Mouse (Mus musculus): ENCODE results near the gene Gm17019. TPM values are rescaled to one million over a fixed set of nuclear protein-coding genes. Genes with fewer than 3 reads are reported as not detected.
"Not testable (repeated sequence)": the region's sequence is repeated elsewhere in the genome, so short reads cannot be mapped to it uniquely, and the experiment has no call there.

Gm17019 gene
- not detected for polyA plus RNA-seq (2021)

DNA sequence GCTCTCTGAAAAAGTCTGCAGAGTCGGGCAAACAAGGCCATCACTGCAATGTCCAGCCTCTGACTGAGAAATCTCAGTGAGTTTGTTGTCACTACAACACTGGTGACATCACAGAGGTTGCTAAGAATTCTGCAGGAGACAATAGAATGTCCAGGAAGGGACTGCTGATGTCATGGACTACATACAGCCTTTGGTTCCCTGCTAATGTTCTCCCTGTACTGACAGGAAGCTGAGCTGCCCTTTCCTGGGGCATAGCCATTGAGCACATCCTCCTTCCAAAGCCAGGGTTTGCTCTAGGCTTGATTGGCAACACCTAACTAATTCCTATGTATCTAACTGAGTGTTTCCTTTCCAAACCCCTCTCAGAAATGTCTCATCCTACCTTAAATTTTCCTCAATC is at the start of gene Gm17019:
Gm17019 (minus strand) TSS at position 101 of the 400 bp plus-strand sequence.
- CTCF ChIA-PET; ATAC-seq; POLR2A ChIA-PET; DNase-seq (ENCODE audit: low read depth, low spot score); H3K27me3 ChIP-seq; in situ Hi-C loops (cut with MboI; ENCODE audit: low pct_unique_long_range_greater_than_20kb): not testable (repeated sequence)

DNA sequence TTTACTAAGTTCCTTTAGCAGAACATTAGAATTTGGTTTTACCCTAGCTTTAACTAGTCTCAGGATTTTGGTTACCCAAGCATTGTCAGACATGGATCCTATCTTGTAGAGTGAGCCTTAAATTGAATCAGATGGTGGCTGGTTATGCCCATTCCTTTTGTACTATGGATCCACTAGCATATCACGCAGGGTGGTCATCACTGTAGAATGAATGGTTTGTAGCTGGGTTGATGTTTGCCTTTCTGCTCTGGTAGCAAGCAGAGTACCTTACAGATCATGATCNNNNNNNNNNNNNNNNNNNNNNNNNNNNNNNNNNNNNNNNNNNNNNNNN is 29.6 kb upstream of the Gm17019 start:
- CTCF ChIA-PET; ATAC-seq; in situ Hi-C loops (cut with MboI; ENCODE audit: low pct_unique_long_range_greater_than_20kb); H3K27me3 ChIP-seq; POLR2A ChIA-PET; DNase-seq (ENCODE audit: low read depth, low spot score): not testable (repeated sequence)

DNA sequence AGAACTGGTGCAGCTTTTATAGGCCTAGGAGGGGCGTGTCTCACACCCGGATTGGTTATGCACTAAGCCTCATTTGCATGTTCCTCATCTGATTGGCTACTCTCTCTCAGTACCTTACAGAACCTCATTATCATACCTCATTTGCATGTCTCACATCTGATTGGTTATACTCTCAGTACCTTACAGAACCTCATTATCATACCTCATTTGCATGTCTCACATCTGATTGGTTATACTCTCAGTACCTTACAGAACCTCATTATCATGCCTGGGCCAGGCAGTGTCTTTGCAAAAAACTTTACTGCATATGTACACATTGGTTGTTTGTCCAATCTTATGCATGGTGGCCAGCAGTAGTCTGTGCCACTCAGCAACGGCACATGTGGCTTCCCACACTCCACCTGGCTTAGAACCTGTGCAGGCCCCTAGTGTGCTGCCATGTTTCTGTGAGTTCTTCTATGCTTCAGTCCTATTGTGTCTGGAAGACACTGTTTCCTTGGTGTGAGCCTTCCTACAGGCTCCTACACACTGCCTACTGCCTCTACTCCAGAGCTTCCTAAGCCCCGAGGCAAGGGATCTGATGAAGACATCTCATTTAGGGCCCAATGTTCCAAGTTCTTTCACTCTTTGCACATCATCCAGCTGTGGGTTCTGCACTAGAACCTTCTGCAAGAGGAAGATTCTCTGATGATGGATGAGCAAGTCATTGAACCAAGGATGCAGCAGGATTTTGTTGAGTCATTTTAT is 29.0 kb upstream of the Gm17019 start:
- CTCF ChIA-PET; DNase-seq (ENCODE audit: low read depth, low spot score); H3K27me3 ChIP-seq; POLR2A ChIA-PET; ATAC-seq; in situ Hi-C loops (cut with MboI; ENCODE audit: low pct_unique_long_range_greater_than_20kb): not testable (repeated sequence)

DNA sequence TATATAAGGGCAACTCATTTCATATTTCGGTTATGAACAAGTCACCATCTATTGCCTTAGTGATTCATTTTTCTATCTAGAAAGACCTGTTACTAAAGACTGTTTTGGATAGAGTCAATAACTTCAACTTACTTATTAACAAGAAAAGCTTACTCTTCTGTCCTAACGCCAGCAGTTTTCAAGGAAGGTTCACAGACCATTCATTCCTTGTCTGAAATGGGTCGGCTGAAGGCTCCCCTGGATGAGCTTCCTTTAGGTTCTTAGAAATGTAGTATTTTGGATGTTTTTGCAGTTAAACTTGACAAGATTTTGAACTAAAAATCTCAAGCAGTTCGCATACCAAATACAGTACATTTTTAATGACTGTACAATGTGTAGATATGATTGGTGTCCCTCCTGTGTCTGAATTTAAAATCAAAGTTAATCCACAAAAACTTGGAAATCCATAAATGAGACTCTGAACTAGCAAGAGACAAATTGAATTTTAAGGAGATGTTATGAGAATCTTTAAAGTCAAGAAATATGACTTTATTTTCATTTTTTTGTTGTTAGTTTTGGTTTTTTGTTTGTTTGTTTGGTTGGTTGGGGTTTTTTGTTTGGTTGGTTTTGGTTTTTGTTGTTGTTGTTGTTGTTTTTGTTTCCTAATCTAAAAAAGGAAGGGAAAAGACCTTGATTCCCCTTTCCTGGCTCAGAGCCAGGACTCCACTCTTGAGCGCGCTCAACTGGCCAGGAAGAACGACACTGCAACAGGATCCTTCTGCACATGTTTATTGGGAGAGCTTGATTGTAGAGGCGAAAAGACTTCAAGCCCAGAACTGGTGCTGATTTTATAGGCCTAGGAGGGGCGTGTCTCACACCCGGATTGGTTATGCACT is 21.6 kb upstream of the Gm17019 start:
- H3K27me3 ChIP-seq; POLR2A ChIA-PET; DNase-seq (ENCODE audit: low read depth, low spot score); in situ Hi-C loops (cut with MboI; ENCODE audit: low pct_unique_long_range_greater_than_20kb); CTCF ChIA-PET; ATAC-seq: not testable (repeated sequence)

DNA sequence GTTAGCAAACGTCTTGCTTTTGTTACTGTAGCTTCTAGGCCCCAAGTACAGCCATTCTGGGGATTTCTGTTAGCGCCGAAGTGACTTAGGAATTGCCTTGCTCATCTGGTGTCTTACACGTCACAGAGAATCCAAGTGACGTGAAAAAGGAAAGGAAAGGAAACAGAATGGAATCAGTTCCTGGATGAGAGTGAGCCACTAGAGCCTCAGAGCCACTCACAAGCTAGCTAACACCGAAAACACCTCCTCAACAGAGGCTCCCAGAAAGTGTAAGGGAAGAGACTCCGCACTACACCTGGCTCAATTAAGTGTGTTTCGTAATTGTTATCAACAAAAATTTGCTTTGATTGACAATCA is 20.8 kb upstream of the Gm17019 start:
- CTCF ChIA-PET; DNase-seq (ENCODE audit: low read depth, low spot score); in situ Hi-C loops (cut with MboI; ENCODE audit: low pct_unique_long_range_greater_than_20kb); POLR2A ChIA-PET; ATAC-seq; H3K27me3 ChIP-seq: not testable (repeated sequence)

DNA sequence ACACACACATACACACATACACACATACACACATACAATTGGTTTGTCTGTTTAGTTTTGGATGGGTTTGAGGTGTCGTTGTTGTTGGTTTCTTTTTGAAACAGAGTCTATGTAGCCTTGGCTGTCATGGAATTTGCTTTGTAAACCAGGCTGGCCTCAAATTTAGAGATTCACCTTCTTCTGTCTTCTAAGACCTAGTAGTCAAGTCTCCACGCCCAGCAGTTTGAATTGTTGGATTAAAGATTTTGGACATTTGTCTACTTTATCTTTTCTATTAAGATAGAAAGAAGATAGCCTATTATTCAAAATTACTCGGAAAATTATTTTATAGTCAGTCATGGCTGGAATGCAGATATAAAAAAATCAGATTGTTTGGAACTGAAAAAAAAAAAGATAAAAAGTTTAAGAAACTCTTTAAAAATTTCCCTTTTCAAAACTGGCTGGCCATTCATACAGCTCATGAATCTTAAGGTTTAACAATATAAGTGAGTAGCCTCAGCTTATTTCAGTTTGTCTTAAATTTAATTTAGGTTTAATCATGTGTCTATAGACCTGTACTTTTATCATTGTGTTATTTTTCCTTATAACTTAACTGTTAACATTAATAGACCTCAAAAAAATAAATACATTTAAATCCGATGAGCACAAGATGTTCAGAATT is 20.3 kb upstream of the Gm17019 start:
- in situ Hi-C loops (cut with MboI; ENCODE audit: low pct_unique_long_range_greater_than_20kb); ATAC-seq; DNase-seq (ENCODE audit: low read depth, low spot score); CTCF ChIA-PET; POLR2A ChIA-PET; H3K27me3 ChIP-seq: not testable (repeated sequence)

DNA sequence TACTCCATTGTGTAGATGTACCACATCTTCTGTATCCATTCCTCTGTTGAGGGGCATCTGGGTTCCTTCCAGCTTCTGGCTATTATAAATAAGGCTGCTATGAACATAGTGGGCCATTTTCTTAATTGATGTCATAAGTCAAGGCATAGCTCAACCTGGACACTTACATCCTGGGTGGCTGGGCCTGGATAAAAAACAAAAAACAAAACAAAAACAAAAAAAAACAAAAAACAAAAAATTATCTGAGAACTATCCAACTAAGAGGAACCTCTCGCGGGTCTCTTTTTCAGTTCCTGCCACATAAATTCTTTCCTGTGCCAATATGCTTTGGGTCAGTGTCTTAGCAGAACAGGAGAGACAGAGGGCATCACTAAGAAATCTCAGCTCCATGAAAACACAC is 18.0 kb upstream of the Gm17019 start:
- in situ Hi-C loops (cut with MboI; ENCODE audit: low pct_unique_long_range_greater_than_20kb); CTCF ChIA-PET; POLR2A ChIA-PET; ATAC-seq; DNase-seq (ENCODE audit: low read depth, low spot score); H3K27me3 ChIP-seq: not testable (repeated sequence)

DNA sequence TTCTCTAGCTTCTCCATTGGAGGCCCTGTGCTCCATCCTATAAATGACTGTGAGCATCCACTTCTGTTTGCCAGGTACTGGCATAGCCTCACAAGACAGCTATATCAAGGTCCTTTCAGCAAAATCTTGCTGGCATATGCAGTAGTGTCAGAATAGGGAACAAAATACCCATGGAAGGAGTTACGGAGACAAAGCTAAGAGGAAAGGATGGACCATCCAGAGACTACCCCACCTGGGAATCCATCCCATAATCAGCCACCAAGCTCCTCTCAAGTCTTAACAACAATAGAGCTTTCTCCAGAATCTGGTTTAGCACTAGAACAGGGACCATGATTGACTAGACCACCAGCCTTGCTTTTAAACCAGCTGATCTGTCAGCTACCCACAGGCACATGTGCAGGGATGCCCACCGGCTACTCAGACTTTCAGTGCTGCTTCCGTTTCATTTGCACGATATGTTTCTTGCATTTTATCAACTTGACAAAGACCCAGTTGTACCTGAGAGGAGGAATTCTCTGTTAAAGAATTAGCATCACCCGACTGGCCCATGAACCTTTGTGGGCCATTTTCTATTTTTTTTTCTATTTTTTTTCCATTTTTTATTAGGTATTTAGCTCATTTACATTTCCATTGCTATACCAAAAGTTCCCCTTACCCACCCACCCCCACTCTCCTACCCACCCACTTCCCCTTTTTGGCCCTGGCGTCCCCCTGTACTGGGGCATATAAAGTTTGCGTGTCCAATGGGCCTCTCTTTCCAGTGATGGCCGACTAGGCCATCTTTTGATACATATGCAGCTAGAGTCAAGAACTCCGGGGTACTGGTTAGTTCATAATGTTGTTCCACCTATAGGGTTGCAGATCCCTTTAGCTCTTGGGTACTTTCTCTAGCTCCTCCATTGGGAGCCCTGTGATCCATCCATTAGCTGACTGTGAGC is 12.3 kb upstream of the Gm17019 start:
- CTCF ChIA-PET; POLR2A ChIA-PET; DNase-seq (ENCODE audit: low read depth, low spot score); in situ Hi-C loops (cut with MboI; ENCODE audit: low pct_unique_long_range_greater_than_20kb); ATAC-seq; H3K27me3 ChIP-seq: not testable (repeated sequence)

DNA sequence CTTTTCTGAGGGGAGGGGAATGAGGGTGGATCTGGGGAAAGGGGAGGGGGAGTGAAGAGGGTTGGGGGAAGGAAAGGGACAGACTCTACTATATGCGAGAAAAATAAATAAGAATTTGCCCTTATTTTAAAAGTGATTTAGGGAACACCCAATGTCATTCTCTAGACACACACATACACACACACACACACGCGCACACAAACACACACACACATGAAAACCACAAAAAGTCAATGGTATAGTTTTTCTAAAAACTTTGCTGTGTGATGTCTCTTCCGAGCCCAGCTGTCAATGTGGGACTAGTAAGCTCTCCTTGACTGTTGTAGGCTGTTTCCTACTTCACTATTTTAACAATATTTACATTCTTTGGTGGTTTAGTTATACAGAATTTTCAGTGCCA is 8.0 kb upstream of the Gm17019 start:
- DNase-seq (ENCODE audit: low read depth, low spot score); POLR2A ChIA-PET; CTCF ChIA-PET; ATAC-seq; H3K27me3 ChIP-seq; in situ Hi-C loops (cut with MboI; ENCODE audit: low pct_unique_long_range_greater_than_20kb): not testable (repeated sequence)

DNA sequence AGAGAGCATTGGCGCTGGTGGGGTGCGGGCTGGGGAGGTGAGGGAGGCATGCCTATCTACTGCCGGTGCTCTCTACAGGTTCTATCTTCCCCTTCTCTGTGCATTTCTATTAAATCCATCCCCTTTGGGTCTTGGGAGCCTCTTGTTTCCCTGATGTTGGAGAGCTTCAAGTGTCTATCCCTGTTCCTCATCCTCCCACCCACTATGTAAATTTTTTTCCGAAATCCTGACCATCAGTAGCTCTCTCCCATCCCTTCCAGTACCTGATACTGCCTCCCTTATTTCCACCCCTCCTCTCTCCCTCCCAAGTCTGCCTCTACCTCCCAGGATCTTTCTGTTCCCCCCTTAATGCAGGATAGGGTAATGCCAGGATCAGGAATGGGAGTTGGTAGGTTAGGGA is 7.2 kb upstream of the Gm17019 start:
- POLR2A ChIA-PET; in situ Hi-C loops (cut with MboI; ENCODE audit: low pct_unique_long_range_greater_than_20kb); DNase-seq (ENCODE audit: low read depth, low spot score); ATAC-seq; H3K27me3 ChIP-seq; CTCF ChIA-PET: not testable (repeated sequence)

DNA sequence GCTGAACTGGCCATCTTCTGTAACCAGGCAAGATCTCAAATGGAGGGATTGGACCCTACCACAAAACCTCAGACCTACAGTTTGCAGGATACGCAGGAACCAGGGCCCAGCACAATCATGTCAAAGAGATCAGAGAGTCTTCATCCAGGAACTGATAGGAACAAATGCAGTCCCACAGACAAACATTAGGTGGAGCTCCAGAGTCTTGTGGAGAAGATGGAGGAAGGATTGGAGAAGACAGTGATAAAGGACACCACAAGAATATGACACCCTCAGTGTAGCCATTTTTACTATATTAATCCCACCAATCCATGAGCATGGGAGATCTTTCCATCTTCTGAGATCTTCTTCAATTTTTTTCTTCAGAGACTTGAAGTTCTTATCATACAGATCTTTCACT is 8.5 kb downstream of the Gm17019 start:
- in situ Hi-C loops (cut with MboI; ENCODE audit: low pct_unique_long_range_greater_than_20kb); DNase-seq (ENCODE audit: low read depth, low spot score); H3K27me3 ChIP-seq; ATAC-seq; POLR2A ChIA-PET; CTCF ChIA-PET: not testable (repeated sequence)

DNA sequence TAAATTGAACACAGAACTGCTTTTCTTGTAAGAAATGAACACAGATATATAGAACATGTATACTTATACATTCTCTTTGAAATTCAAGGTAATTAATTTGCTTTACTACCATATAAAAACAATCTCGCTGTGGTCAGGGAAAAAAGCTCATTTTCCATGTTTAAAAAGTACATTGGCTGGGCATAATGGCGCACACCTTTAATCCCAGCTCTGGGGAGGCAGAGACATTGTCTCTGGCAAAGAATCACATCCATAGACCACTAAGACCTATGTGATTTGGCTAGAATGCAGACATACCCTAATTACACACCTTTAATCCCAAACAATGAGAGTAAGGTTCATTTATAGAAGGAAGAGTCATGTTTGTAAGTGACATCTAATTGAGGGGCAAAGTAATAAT is 12.7 kb downstream of the Gm17019 start:
- H3K27me3 ChIP-seq; ATAC-seq; in situ Hi-C loops (cut with MboI; ENCODE audit: low pct_unique_long_range_greater_than_20kb); DNase-seq (ENCODE audit: low read depth, low spot score); POLR2A ChIA-PET; CTCF ChIA-PET: not testable (repeated sequence)

DNA sequence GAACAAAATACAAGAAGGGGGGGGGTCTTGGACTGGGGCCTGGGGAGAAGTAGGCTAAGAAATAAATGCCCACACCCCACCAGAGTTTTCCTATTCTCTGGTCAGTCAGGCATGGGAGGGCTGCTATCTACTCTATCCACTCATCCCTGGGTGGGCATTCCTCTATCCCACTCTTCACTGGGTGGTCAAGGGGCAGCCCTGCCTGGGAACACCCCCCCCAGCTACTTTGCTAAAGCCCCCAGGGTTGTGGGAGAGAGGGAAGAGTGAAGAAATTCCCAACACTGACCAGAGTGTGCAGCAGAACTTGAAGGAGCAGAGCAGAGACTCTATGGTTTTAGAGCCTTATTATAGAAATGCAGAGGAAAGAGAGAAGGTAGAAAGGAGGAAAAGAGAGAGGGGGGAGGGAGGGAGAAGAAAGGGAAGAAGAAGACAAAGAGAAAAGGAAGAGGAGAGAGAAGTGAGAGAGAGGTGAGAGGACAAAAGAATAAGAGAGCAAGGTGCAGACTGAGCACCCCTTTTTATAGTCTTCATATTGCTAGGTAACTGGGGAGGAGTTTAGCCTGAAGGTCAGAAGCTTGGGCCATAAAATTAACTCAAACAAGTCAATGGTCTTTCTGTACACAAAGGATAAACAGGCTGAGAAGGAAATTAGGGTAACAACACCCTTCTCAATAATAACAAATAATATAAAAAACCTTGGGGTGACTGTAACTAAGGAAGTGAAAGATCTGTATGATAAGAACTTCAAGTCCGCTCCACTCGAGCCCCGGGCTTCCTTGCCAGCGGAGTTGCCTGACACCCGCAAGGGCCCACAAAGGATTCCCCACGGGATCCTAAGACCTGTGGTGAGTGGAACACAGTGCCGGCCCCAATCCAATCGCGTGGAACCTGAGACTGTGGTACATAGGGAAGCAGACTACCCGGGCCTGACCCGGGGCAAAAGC is 21.9 kb downstream of the Gm17019 start:
- in situ Hi-C loops (cut with MboI; ENCODE audit: low pct_unique_long_range_greater_than_20kb); POLR2A ChIA-PET; DNase-seq (ENCODE audit: low read depth, low spot score); CTCF ChIA-PET; ATAC-seq; H3K27me3 ChIP-seq: not testable (repeated sequence)

DNA sequence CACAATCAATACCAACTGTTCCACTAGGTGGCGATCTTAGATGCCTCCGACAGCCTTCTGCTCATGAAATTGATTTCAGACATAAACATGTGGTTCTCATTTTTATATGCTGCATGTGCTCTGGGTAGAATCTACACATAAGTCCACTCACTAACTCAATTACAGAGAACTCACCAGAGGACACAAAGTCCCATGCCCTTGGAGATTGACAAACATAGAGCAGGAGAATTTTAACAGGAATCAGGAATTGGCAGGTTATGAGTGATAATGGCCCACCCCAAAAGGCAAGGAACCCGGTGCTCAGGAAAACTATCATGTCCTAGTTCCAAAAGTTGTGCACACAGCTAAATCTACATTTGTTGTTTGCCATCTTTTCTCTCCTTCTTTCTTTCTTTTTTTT is 25.9 kb downstream of the Gm17019 start:
- CTCF ChIA-PET; in situ Hi-C loops (cut with MboI; ENCODE audit: low pct_unique_long_range_greater_than_20kb); POLR2A ChIA-PET; H3K27me3 ChIP-seq; ATAC-seq; DNase-seq (ENCODE audit: low read depth, low spot score): not testable (repeated sequence)

Measured in Patski (cell line).